Mouse (Mus musculus) cerebellum, adult 2 months (tissue): ENCODE measurements around the gene Taar8c.
"Not testable (repeated sequence)": the region's sequence is repeated elsewhere in the genome, so short reads cannot be mapped to it uniquely, and the experiment has no call there.

Source experiments
- CTCF ChIP-seq: fragments of 200-500 bp; IDR thresholded peaks from 2 replicates; pipeline ENCODE4 v1.5.1; 2011; ENCODE audit warnings: low read depth, mild to moderate bottlenecking, control low read depth, low read length, moderate library complexity, borderline replicate concordance; ENCODE audit not compliant: insufficient read depth
- POLR2A ChIP-seq: fragments of 200-500 bp; IDR thresholded peaks from 2 replicates; pipeline ENCODE4 v1.6.1; 2011; ENCODE audit warnings: low read length, control low read depth, borderline replicate concordance; ENCODE audit not compliant: insufficient read depth

DNA sequence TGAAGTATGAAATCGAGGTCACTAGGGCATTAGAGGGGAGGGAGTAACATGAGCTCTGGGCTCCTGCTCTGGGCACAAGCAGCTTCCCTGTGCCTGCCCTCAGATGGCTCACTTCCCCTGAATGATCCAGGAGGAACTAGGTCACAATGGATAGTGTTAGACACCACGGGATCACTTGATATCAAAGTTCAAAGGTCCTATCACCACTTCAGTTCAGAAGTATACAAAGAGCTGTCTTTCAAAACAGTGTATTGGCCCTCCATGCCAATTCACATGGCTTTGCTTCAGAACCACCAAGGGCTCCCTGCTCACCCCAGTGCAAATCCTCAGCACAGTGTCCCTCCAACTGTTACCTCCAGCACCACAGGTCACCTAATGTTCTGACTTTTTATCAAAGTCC is 27.0 kb downstream of the Taar8c start:
- not testable (repeated sequence) for TF ChIP-seq POLR2A, CTCF
